In genomic region chr1:162515116-162515515, GRCm38 (mm10) we compare ENCODE assay signal across 24 mouse cellular contexts. TPM values are rescaled to one million over a fixed set of nuclear protein-coding genes. Genes with fewer than 3 reads are reported as not detected.
DNase-seq lines count a peak whose midpoint lies in the region; ATAC-seq and TF ChIP-seq lines count a peak whose summit lies in the region.
"Had no signal": no experiment of that assay in that cellular context is flagged by ENCODE, and none has a peak within 500 bp of the region (broad histone marks: within the 10 kb centered on the region; RNA-seq: fewer than 3 reads in every experiment).

No protein-coding gene starts in this region.

- H3K4me1 ChIP-seq in kidney, adult 2 months (ENCODE audit: control insufficient read depth, insufficient read depth, low read length): no peaks in the 10 kb centered on the region
- no peaks in the 10 kb centered on the region for H3K4me1 ChIP-seq in intestine, postnatal 0 days (replicated peaks; ENCODE audit: control insufficient read depth, insufficient read depth, low read length)
- H3K4me1 ChIP-seq in hindbrain, postnatal 0 days (ENCODE audit: insufficient read depth, low read length): no peaks in the 10 kb centered on the region
- H3K4me1 ChIP-seq: embryonic facial prominence, embryonic 13.5 days; embryonic facial prominence, embryonic 15.5 days; forebrain, embryonic 10.5 days; forebrain, embryonic 12.5 days had no signal

- H3K27me3 ChIP-seq in kidney, adult 2 months (replicated peaks; ENCODE audit: control insufficient read depth, insufficient read depth, low read length): no peaks in the 10 kb centered on the region
- H3K27me3 ChIP-seq in intestine, postnatal 0 days (replicated peaks; ENCODE audit: control insufficient read depth, insufficient read depth, low read length): no peaks in the 10 kb centered on the region
- no peaks in the 10 kb centered on the region for H3K27me3 ChIP-seq in hindbrain, postnatal 0 days (ENCODE audit: insufficient read depth, low read length)
- H3K27me3 ChIP-seq: embryonic facial prominence, embryonic 13.5 days; embryonic facial prominence, embryonic 15.5 days; forebrain, embryonic 12.5 days had no signal

- WGBS in kidney, adult 2 months: 43% methylated on average over 1 of the region's 1 CpGs
- 51% methylated on average over 1 of the region's 1 CpGs for WGBS in intestine, postnatal 0 days
- 87% methylated on average over 1 of the region's 1 CpGs for WGBS in hindbrain, postnatal 0 days

- H3K9me3 ChIP-seq in intestine, postnatal 0 days (ENCODE audit: control insufficient read depth): no peaks in the 10 kb centered on the region
- no peaks in the 10 kb centered on the region for H3K9me3 ChIP-seq in hindbrain, postnatal 0 days (ENCODE audit: low read length)
- H3K9me3 ChIP-seq: embryonic facial prominence, embryonic 13.5 days; embryonic facial prominence, embryonic 15.5 days; forebrain, embryonic 10.5 days; forebrain, embryonic 12.5 days had no signal

- H3K4me2 ChIP-seq in intestine, postnatal 0 days (replicated peaks; ENCODE audit: low read depth): no peak overlapping the region
- no peak overlapping the region for H3K4me2 ChIP-seq in hindbrain, postnatal 0 days (ENCODE audit: low read depth, low read length)
- H3K4me2 ChIP-seq: embryonic facial prominence, embryonic 13.5 days; embryonic facial prominence, embryonic 15.5 days; forebrain, embryonic 12.5 days had no signal

- H3K27ac ChIP-seq in kidney, adult 2 months (ENCODE audit: insufficient read depth, low read depth, low read length): no peak overlapping the region
- 0 out of 2 replicates have a peak overlapping the region, but pooled peaks have one; percentile 2 for H3K27ac ChIP-seq in intestine, postnatal 0 days (ENCODE audit: low read depth, low read length)
- H3K27ac ChIP-seq in hindbrain, postnatal 0 days: no peak overlapping the region
- H3K27ac ChIP-seq: embryonic facial prominence, embryonic 13.5 days; embryonic facial prominence, embryonic 15.5 days; forebrain, embryonic 10.5 days; forebrain, embryonic 12.5 days had no signal

- peak; percentile 28 for DNase-seq in kidney, adult 2 months
- no peak for DNase-seq in kidney, adult 18-20 months
- peak; percentile 12 for DNase-seq in yolk sac, embryonic 10.5 days (ENCODE audit: low spot score)
- no peak for DNase-seq in hindbrain, postnatal 0 days (ENCODE audit: low spot score)
- DNase-seq: adrenal gland, adult 2 months; adrenal gland, postnatal 10 days; adrenal gland, postnatal 25 days; cerebellum, adult 11 months; cerebellum, adult 18-20 months; cerebellum, adult 8-10 months; cerebellum, adult 9-11 months; cerebellum, postnatal 14 days; cerebellum, postnatal 36 days; embryo, embryonic 11 days had no signal

- TF ChIP-seq POLR2A in kidney, adult 2 months (IDR thresholded peaks at IDR 0.05; ENCODE audit: low read depth, low read length): no peak

- no peak overlapping the region for H3K9ac ChIP-seq in intestine, postnatal 0 days (ENCODE audit: low read depth, low read length)
- H3K9ac ChIP-seq in hindbrain, postnatal 0 days (replicated peaks; ENCODE audit: low read length): no peak overlapping the region
- H3K9ac ChIP-seq: embryonic facial prominence, embryonic 13.5 days; embryonic facial prominence, embryonic 15.5 days; forebrain, embryonic 12.5 days had no signal

- H3K4me3 ChIP-seq in kidney, adult 2 months (ENCODE audit: insufficient read depth, low read depth, low read length): no peak overlapping the region
- no peak overlapping the region for H3K4me3 ChIP-seq in intestine, postnatal 0 days (ENCODE audit: low read depth, low read length)
- no peak overlapping the region for H3K4me3 ChIP-seq in hindbrain, postnatal 0 days (ENCODE audit: low read length)
- H3K4me3 ChIP-seq: embryonic facial prominence, embryonic 13.5 days; embryonic facial prominence, embryonic 15.5 days; erythroblast, embryonic 14.5 days; forebrain, embryonic 10.5 days; forebrain, embryonic 12.5 days had no signal

- ATAC-seq in intestine, postnatal 0 days: peak; percentile 93
- ATAC-seq in hindbrain, postnatal 0 days: no peak
- ATAC-seq: forebrain, embryonic 14.5 days; forebrain, embryonic 16.5 days had no signal

- no peaks in the 10 kb centered on the region for H3K36me3 ChIP-seq in kidney, adult 2 months (ENCODE audit: control insufficient read depth, insufficient read depth, low read length)
- no peaks in the 10 kb centered on the region for H3K36me3 ChIP-seq in intestine, postnatal 0 days (ENCODE audit: control insufficient read depth, insufficient read depth)
- H3K36me3 ChIP-seq in hindbrain, postnatal 0 days (ENCODE audit: insufficient read depth, low read length): no peaks in the 10 kb centered on the region
- H3K36me3 ChIP-seq: embryonic facial prominence, embryonic 13.5 days; embryonic facial prominence, embryonic 15.5 days; forebrain, embryonic 10.5 days; forebrain, embryonic 12.5 days had no signal

- TF ChIP-seq CTCF in kidney, adult 2 months (conservative IDR thresholded peaks at IDR 0.05; ENCODE audit: insufficient read depth, insufficient read length, low read depth, low read length): no peak
- TF ChIP-seq CTCF in intestine, postnatal 0 days (IDR thresholded peaks at IDR 0.05; ENCODE audit: low read depth): no peak
- TF ChIP-seq CTCF in hindbrain, postnatal 0 days (IDR thresholded peaks at IDR 0.05; ENCODE audit: low read depth): no peak

RNA-seq across cellular contexts. Expression of gene Mettl13, which starts 33.2 kb away (rescaled TPM):
- 4.9 and 5.7 TPM in 2 replicates for polyA plus RNA-seq in kidney, adult 2 months (2012; rRNA removed)
- polyA plus RNA-seq in intestine, postnatal 0 days (2015; fragmentation: Nextera tagmentation; extraction: Ambion mirVana): 5.9 and 6.8 TPM in 2 replicates
- total RNA-seq in hindbrain, postnatal 0 days (2014; rRNA removed): 7.6 and 9.7 TPM in 2 replicates
- 11.1 and 12.4 TPM in 2 replicates for polyA plus RNA-seq in hindbrain, postnatal 0 days (2015; fragmentation: Nextera tagmentation; extraction: Ambion mirVana)

RNA-seq across cellular contexts. Expression of gene Dnm3, which starts 37.3 kb away (rescaled TPM):
- polyA plus RNA-seq in kidney, adult 2 months (2012; rRNA removed): 6.5 and 8.2 TPM in 2 replicates
- polyA plus RNA-seq in intestine, postnatal 0 days (2015; fragmentation: Nextera tagmentation; extraction: Ambion mirVana): 5.6 and 7.3 TPM in 2 replicates
- total RNA-seq in hindbrain, postnatal 0 days (2014; rRNA removed): 64.7 and 78.2 TPM in 2 replicates
- 52.3 and 56.3 TPM in 2 replicates for polyA plus RNA-seq in hindbrain, postnatal 0 days (2015; fragmentation: Nextera tagmentation; extraction: Ambion mirVana)
- total RNA-seq: common myeloid progenitor, adult 5-6 weeks; MEL had no signal

RNA-seq across cellular contexts. Expression of gene Vamp4, which starts 55.2 kb away (rescaled TPM):
- polyA plus RNA-seq in kidney, adult 2 months (2012; rRNA removed): 11.4 and 11.6 TPM in 2 replicates
- polyA plus RNA-seq in intestine, postnatal 0 days (2015; fragmentation: Nextera tagmentation; extraction: Ambion mirVana): 33.6 and 34.2 TPM in 2 replicates
- 23.6 and 24.7 TPM in 2 replicates for total RNA-seq in hindbrain, postnatal 0 days (2014; rRNA removed)
- 77.7 and 78.2 TPM in 2 replicates for polyA plus RNA-seq in hindbrain, postnatal 0 days (2015; fragmentation: Nextera tagmentation; extraction: Ambion mirVana)

Comparison
In these comparisons a context has a peak if more than half of its experiments do, and no peak if none do; other contexts are left out.
1. DNase-seq: peak in kidney, adult 2 months (single experiment) and yolk sac, embryonic 10.5 days (single experiment); none in kidney, adult 18-20 months (single experiment) and hindbrain, postnatal 0 days (single experiment).